Mouse (Mus musculus): ENCODE data around the gene Tpi1. TPM values are rescaled to one million over a fixed set of nuclear protein-coding genes. Genes with fewer than 3 reads are reported as not detected.

The Tpi1 gene
- 721 and 787 TPM in 2 replicates for polyA plus RNA-seq (2014; fragmentation: Nextera tagmentation; extraction: Ambion mirVana)

DNA sequence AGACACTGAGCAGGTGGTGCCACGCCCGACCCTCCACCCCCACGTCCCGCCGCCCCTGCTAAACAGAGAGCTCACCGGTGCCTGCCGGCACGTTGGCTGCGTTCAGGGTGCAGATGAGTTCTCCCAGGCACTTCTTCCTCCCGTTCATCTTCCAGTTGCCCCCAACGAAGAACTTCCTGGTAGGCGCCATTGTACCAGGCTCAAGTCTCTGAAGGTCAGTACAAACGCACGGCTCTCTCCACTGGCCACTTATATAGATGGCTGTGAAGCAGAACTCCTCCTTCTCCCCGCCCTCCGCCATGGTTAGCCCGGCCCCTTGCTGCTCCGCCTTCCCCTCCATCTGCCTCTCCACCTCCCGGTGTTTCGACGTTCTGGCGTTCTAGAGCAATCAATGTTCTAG lies at the start of gene Tpi1:
Tpi1 (minus strand) TSS at position 364 of the 400 bp plus-strand sequence.
- peaks cover 15% of the 10 kb centered on the region for H3K36me3 ChIP-seq (replicated peaks; ENCODE audit: control insufficient read depth, insufficient read depth, low read depth, low read length)
- no peaks in the 10 kb centered on the region for H3K27me3 ChIP-seq (ENCODE audit: control insufficient read depth, insufficient read depth, low read length)
- no peaks in the 10 kb centered on the region for H3K9me3 ChIP-seq (replicated peaks; ENCODE audit: control insufficient read depth, low read length)
- peak within 1 kb of the TSS; percentile 61 for H3K9ac ChIP-seq (replicated peaks; ENCODE audit: low read length)
- WGBS, result 1% methylated on average over 22 of the region's 22 CpGs
- ATAC-seq (replicated peaks; ENCODE audit: insufficient number of reproducible peaks, low FRiP score, low TSS enrichment, low read depth) (peak; percentile 81), DNase-seq (ENCODE audit: low spot score) (peak; percentile 95)
- peak within 1 kb of the TSS; percentile 63 for H3K27ac ChIP-seq (replicated peaks; ENCODE audit: low read depth, low read length)
- peak within 1 kb of the TSS; percentile 53 for H3K4me3 ChIP-seq (ENCODE audit: low read depth, low read length)
- H3K4me2 ChIP-seq (ENCODE audit: low read depth, low read length), result peak within 1 kb of the TSS; percentile 59
- H3K4me1 ChIP-seq (ENCODE audit: control insufficient read depth, insufficient read depth, low read length), result no peaks in the 10 kb centered on the region

- peak overlapping the region; percentile 71 for H3K9ac ChIP-seq (replicated peaks; ENCODE audit: low read length)
- DNase-seq (ENCODE audit: low spot score) (no peak), ATAC-seq (replicated peaks; ENCODE audit: insufficient number of reproducible peaks, low FRiP score, low TSS enrichment, low read depth) (0 out of 2 replicates have a peak, but pooled peaks have one; percentile 6)
- H3K4me3 ChIP-seq (ENCODE audit: low read depth, low read length), result peak overlapping the region; percentile 54
- peaks cover 2% of the 10 kb centered on the region; the same call in 1 of the 2 replicates for H3K27me3 ChIP-seq (ENCODE audit: control insufficient read depth, insufficient read depth, low read length)
- no peak overlapping the region for H3K27ac ChIP-seq (replicated peaks; ENCODE audit: low read depth, low read length)
- H3K36me3 ChIP-seq (replicated peaks; ENCODE audit: control insufficient read depth, insufficient read depth, low read depth, low read length), result no peaks in the 10 kb centered on the region
- WGBS, result 0% methylated on average over 13 of the region's 16 CpGs
- H3K4me2 ChIP-seq (ENCODE audit: low read depth, low read length), result peak overlapping the region; percentile 98
- no peaks in the 10 kb centered on the region for H3K9me3 ChIP-seq (replicated peaks; ENCODE audit: control insufficient read depth, low read length)
- H3K4me1 ChIP-seq (ENCODE audit: control insufficient read depth, insufficient read depth, low read length), result peaks cover 10% of the 10 kb centered on the region
Measured at GRCm38 (mm10) chr6:124863125-124863657, 49.1 kb upstream of the Tpi1 start.

GRCm38 (mm10) chr6:124862406-124863124 lies 48.5 kb upstream of the Tpi1 start:
- Histone ChIP-seq H3K27ac (replicated peaks; ENCODE audit: low read depth, low read length) (no peak overlapping the region), H3K9ac (replicated peaks; ENCODE audit: low read length) (peak overlapping the region; percentile 71; the same call in 1 of the 2 replicates), H3K4me3 (ENCODE audit: low read depth, low read length) (peak overlapping the region; percentile 54; the same call in 1 of the 2 replicates), H3K4me1 (ENCODE audit: control insufficient read depth, insufficient read depth, low read length) (peaks cover 10% of the 10 kb centered on the region), H3K4me2 (ENCODE audit: low read depth, low read length) (peak overlapping the region; percentile 98), H3K27me3 (ENCODE audit: control insufficient read depth, insufficient read depth, low read length) (peaks cover 2% of the 10 kb centered on the region; the same call in 1 of the 2 replicates), H3K36me3 (replicated peaks; ENCODE audit: control insufficient read depth, insufficient read depth, low read depth, low read length) (no peaks in the 10 kb centered on the region), H3K9me3 (replicated peaks; ENCODE audit: control insufficient read depth, low read length) (no peaks in the 10 kb centered on the region)
- 9% methylated on average over 8 of the region's 8 CpGs for WGBS
- ATAC-seq (replicated peaks; ENCODE audit: insufficient number of reproducible peaks, low FRiP score, low TSS enrichment, low read depth) (no peak), DNase-seq (ENCODE audit: low spot score) (no peak)

DNA sequence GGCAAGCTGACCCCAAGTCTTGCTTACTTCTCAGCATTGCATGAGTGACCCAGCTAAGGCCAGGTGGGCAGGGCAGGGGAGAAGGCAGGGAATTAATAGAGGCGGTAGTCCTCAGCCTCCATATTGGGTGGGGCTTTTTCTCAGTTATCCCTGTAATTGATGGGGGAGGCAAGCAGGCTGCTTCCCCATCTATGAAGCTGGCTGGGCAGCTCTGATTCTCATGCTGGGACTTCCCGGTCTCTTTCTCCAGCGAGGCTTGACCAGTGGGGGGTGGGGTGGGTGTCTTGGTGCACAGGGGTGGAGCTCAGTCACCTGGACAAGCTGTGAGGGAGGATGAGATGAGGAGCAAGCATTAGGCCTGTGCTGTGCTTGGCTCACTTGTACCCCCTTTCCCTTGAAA lies 47.7 kb upstream of the Tpi1 start:
- peaks cover 2% of the 10 kb centered on the region; the same call in 1 of the 2 replicates for H3K27me3 ChIP-seq (ENCODE audit: control insufficient read depth, insufficient read depth, low read length)
- H3K36me3 ChIP-seq (replicated peaks; ENCODE audit: control insufficient read depth, insufficient read depth, low read depth, low read length), result no peaks in the 10 kb centered on the region
- H3K4me2 ChIP-seq (ENCODE audit: low read depth, low read length), result no peak overlapping the region
- no peak overlapping the region for H3K4me3 ChIP-seq (ENCODE audit: low read depth, low read length)
- peaks cover 10% of the 10 kb centered on the region for H3K4me1 ChIP-seq (ENCODE audit: control insufficient read depth, insufficient read depth, low read length)
- ATAC-seq (replicated peaks; ENCODE audit: insufficient number of reproducible peaks, low FRiP score, low TSS enrichment, low read depth), result no peak
- WGBS, result 27% methylated on average over 3 of the region's 3 CpGs
- H3K27ac ChIP-seq (replicated peaks; ENCODE audit: low read depth, low read length), result no peak overlapping the region
- H3K9ac ChIP-seq (replicated peaks; ENCODE audit: low read length), result no peak overlapping the region
- DNase-seq (ENCODE audit: low spot score), result no peak
- H3K9me3 ChIP-seq (replicated peaks; ENCODE audit: control insufficient read depth, low read length), result no peaks in the 10 kb centered on the region

- H3K27me3 ChIP-seq (ENCODE audit: control insufficient read depth, insufficient read depth, low read length), result no peaks in the 10 kb centered on the region; the same call in 1 of the 2 replicates
- peaks cover 10% of the 10 kb centered on the region for H3K4me1 ChIP-seq (ENCODE audit: control insufficient read depth, insufficient read depth, low read length)
- no peak overlapping the region; the same call in 1 of the 2 replicates for H3K4me2 ChIP-seq (ENCODE audit: low read depth, low read length)
- 80% methylated on average over 19 of the region's 19 CpGs for WGBS
- no peak overlapping the region for H3K9ac ChIP-seq (replicated peaks; ENCODE audit: low read length)
- H3K36me3 ChIP-seq (replicated peaks; ENCODE audit: control insufficient read depth, insufficient read depth, low read depth, low read length), result no peaks in the 10 kb centered on the region
- no peak for ATAC-seq (replicated peaks; ENCODE audit: insufficient number of reproducible peaks, low FRiP score, low TSS enrichment, low read depth)
- no peak for DNase-seq (ENCODE audit: low spot score)
- H3K4me3 ChIP-seq (ENCODE audit: low read depth, low read length), result no peak overlapping the region
- no peaks in the 10 kb centered on the region for H3K9me3 ChIP-seq (replicated peaks; ENCODE audit: control insufficient read depth, low read length)
- H3K27ac ChIP-seq (replicated peaks; ENCODE audit: low read depth, low read length), result no peak overlapping the region
Measured at GRCm38 (mm10) chr6:124861266-124861665, 47.2 kb upstream of the Tpi1 start.

DNA sequence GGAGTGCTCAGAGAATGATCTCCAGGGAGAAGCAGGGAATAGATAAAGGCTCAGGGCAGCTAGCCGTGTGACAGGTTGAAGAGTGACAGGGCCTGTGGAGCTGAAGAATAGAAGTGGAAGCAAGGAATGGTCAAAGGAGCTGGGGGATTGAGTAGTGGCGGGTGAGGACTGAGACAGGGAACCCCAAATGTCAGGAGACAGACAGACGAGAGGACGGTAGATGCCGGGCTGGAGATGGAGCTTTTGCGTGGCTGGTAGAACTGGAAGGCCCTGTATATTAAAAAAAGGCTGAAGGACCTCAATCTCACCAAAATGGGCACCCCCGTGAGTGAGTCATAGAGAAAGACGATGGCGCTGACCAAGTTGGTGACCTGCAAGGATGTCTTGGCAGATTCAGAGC lies 46.4 kb upstream of the Tpi1 start:
- Histone ChIP-seq H3K9ac (replicated peaks; ENCODE audit: low read length) (no peak overlapping the region), H3K9me3 (replicated peaks; ENCODE audit: control insufficient read depth, low read length) (no peaks in the 10 kb centered on the region), H3K36me3 (replicated peaks; ENCODE audit: control insufficient read depth, insufficient read depth, low read depth, low read length) (no peaks in the 10 kb centered on the region), H3K27ac (replicated peaks; ENCODE audit: low read depth, low read length) (no peak overlapping the region), H3K27me3 (ENCODE audit: control insufficient read depth, insufficient read depth, low read length) (no peaks in the 10 kb centered on the region; the same call in 1 of the 2 replicates), H3K4me1 (ENCODE audit: control insufficient read depth, insufficient read depth, low read length) (peaks cover 15% of the 10 kb centered on the region), H3K4me3 (ENCODE audit: low read depth, low read length) (no peak overlapping the region), H3K4me2 (ENCODE audit: low read depth, low read length) (no peak overlapping the region)
- 84% methylated on average over 9 of the region's 9 CpGs for WGBS
- DNase-seq (ENCODE audit: low spot score) (no peak), ATAC-seq (replicated peaks; ENCODE audit: insufficient number of reproducible peaks, low FRiP score, low TSS enrichment, low read depth) (no peak)

- DNase-seq (ENCODE audit: low spot score) (peak; percentile 87), ATAC-seq (replicated peaks; ENCODE audit: insufficient number of reproducible peaks, low FRiP score, low TSS enrichment, low read depth) (no peak)
- no peaks in the 10 kb centered on the region; the same call in 1 of the 2 replicates for H3K36me3 ChIP-seq (replicated peaks; ENCODE audit: control insufficient read depth, insufficient read depth, low read depth, low read length)
- H3K27me3 ChIP-seq (ENCODE audit: control insufficient read depth, insufficient read depth, low read length), result no peaks in the 10 kb centered on the region; the same call in 1 of the 2 replicates
- no peak overlapping the region for H3K9ac ChIP-seq (replicated peaks; ENCODE audit: low read length)
- no peaks in the 10 kb centered on the region for H3K9me3 ChIP-seq (replicated peaks; ENCODE audit: control insufficient read depth, low read length)
- H3K27ac ChIP-seq (replicated peaks; ENCODE audit: low read depth, low read length), result no peak overlapping the region
- peaks cover 15% of the 10 kb centered on the region for H3K4me1 ChIP-seq (ENCODE audit: control insufficient read depth, insufficient read depth, low read length)
- WGBS, result 13% methylated on average over 12 of the region's 12 CpGs
- H3K4me3 ChIP-seq (ENCODE audit: low read depth, low read length), result no peak overlapping the region
- no peak overlapping the region for H3K4me2 ChIP-seq (ENCODE audit: low read depth, low read length)
Measured at GRCm38 (mm10) chr6:124859725-124860124, 45.6 kb upstream of the Tpi1 start.

Measured in embryonic facial prominence, embryonic 11.5 days (tissue).